Mouse (Mus musculus): ENCODE measurements around the gene Srsf4. TPM values are rescaled to one million over a fixed set of nuclear protein-coding genes. Genes with fewer than 3 reads are reported as not detected.

Gene Srsf4
- polyA plus RNA-seq, 1 experiment, result 86.3 TPM

DNA sequence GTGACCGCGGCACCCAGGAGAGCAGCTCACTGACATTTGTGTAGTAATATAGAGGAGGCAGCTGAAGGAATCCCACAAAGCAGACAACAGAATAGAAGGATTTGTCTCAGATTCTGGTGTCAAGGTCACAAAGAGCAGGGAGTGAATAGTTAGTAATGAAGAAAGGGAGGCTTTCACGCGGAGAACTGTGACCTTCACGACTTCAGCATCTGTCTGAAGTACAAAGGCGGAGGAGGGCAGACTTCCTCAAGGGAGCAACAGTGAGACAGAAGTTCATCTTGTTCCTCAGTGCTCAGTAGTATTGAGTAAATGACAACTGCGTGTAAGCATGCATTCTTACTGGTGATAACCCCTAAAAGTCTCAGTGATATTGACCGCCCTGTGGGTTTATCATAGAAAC lies 77.2 kb downstream of the Srsf4 start:
- DNase-seq (ENCODE audit: extremely low spot score in 1 of 2, low spot score in 1 of 2), result no peak

Other genes with a start within 250 kb of the Srsf4 start
- 38.9 and 39.6 TPM in 2 replicates for gene Ptpru, start 35.3 kb upstream of the Srsf4 start, polyA plus RNA-seq (2012; rRNA removed)
- 44.5 and 54.4 TPM in 2 replicates for gene Mecr, start 30.1 kb upstream of the Srsf4 start, polyA plus RNA-seq (2012; rRNA removed)
- 3.4 and 5.2 TPM in 2 replicates for gene Tmem200b, start 48.2 kb downstream of the Srsf4 start, polyA plus RNA-seq (2012; rRNA removed)
- gene Gm10300, start 201.1 kb downstream of the Srsf4 start, polyA plus RNA-seq (2012; rRNA removed), result 0.06 TPM in 1 of 2 replicates, not detected in the other
- 29.1 and 29.3 TPM in 2 replicates for gene Epb41, start 201.7 kb downstream of the Srsf4 start, polyA plus RNA-seq (2012; rRNA removed)

Data from frontal cortex, adult 2 months (tissue).